Mouse (Mus musculus): ENCODE measurements around the gene 2010005H15Rik. TPM values are rescaled to one million over a fixed set of nuclear protein-coding genes. Genes with fewer than 3 reads are reported as not detected.

Gene 2010005H15Rik
- polyA plus RNA-seq (2012; rRNA removed), result not detected in 2 replicates

GRCm38 (mm10) chr16:36221168-36221567 is at the start of gene 2010005H15Rik:
TSS of gene 2010005H15Rik (plus strand) at chr16:36221468.

GRCm38 (mm10) chr16:36183912-36184311 is 37.4 kb upstream of the 2010005H15Rik start, which contains the start of gene Gm5483:
TSS of gene Gm5483 (plus strand) at chr16:36184212.

GRCm38 (mm10) chr16:36209967-36210453 is 11.3 kb upstream of the 2010005H15Rik start, which contains the start of gene Gm5416:
TSS of gene Gm5416 (plus strand) at chr16:36210403.

GRCm38 (mm10) chr16:36276796-36277195 is 55.5 kb downstream of the 2010005H15Rik start, which contains the start of gene Stfa1:
TSS of gene Stfa1 (plus strand) at chr16:36276951.

Other genes starting within 250 kb of the 2010005H15Rik start
- 25.0 and 32.8 TPM in 2 replicates for gene Kpna1, start 242.7 kb upstream of the 2010005H15Rik start, polyA plus RNA-seq (2012; rRNA removed)
- 5.2 and 7.2 TPM in 2 replicates for gene Wdr5b, start 180.3 kb upstream of the 2010005H15Rik start, polyA plus RNA-seq (2012; rRNA removed)
- 209 TPM in 2 replicates for gene Fam162a, start 149.9 kb upstream of the 2010005H15Rik start, polyA plus RNA-seq (2012; rRNA removed)
- 59.8 and 89.2 TPM in 2 replicates for gene Ccdc58, start 149.8 kb upstream of the 2010005H15Rik start, polyA plus RNA-seq (2012; rRNA removed)
- gene Csta1, start 90.2 kb upstream of the 2010005H15Rik start, polyA plus RNA-seq (2012; rRNA removed), result not detected in 2 replicates
- gene Stfa2l1, start 64.7 kb upstream of the 2010005H15Rik start, polyA plus RNA-seq (2012; rRNA removed), result 0.83 and 1.4 TPM in 2 replicates
- 3.3 and 3.9 TPM in 2 replicates for gene Gm5483, start 37.3 kb upstream of the 2010005H15Rik start, polyA plus RNA-seq (2012; rRNA removed)
- gene Gm5416, start 11.1 kb upstream of the 2010005H15Rik start, polyA plus RNA-seq (2012; rRNA removed), result not detected in 2 replicates
- 2.1 and 4.0 TPM in 2 replicates for gene Stfa1, start 55.5 kb downstream of the 2010005H15Rik start, polyA plus RNA-seq (2012; rRNA removed)
- not detected in 2 replicates for gene BC117090, start 112.9 kb downstream of the 2010005H15Rik start, polyA plus RNA-seq (2012; rRNA removed)
- 2.7 and 3.7 TPM in 2 replicates for gene BC100530, start 146.3 kb downstream of the 2010005H15Rik start, polyA plus RNA-seq (2012; rRNA removed)
- 0.29 and 0.49 TPM in 2 replicates for gene Stfa2, start 187.0 kb downstream of the 2010005H15Rik start, polyA plus RNA-seq (2012; rRNA removed)
- gene Stfa3, start 233.9 kb downstream of the 2010005H15Rik start, polyA plus RNA-seq (2012; rRNA removed), result 1.5 and 2.5 TPM in 2 replicates